Mouse (Mus musculus) ovary, postnatal 36 days (tissue): ENCODE data around the gene Gm43518.

ENCODE experiments used
- DNase-seq: peaks from one replicate; pipeline ENCODE4 v3.0.0; 2022; ENCODE audit warnings: low spot score, mixed read lengths

Gm43518 gene

DNA sequence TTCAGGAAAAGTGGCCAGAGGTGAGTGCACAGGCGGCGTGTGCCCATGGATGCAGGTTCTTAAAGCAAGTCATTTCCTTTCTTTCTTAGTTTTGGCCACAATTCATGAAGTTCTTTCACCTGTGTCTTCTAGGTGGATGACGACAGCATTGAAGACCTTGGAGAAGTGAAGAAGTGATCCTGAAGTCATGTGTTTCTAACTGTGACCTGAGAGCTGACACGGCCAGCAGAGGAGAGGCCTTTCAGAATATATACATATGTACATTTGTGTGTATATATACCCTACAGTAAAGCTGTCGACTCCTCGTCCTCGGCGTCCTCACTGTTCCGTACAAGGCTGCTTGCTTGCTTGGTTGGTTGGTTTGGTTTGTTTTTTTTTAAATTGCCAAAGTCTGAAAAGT, at the start of gene Gm43518:
Gene Gm43518 (plus strand): TSS at position 301 of the 400 bp plus-strand sequence.
- no peak for DNase-seq

DNA sequence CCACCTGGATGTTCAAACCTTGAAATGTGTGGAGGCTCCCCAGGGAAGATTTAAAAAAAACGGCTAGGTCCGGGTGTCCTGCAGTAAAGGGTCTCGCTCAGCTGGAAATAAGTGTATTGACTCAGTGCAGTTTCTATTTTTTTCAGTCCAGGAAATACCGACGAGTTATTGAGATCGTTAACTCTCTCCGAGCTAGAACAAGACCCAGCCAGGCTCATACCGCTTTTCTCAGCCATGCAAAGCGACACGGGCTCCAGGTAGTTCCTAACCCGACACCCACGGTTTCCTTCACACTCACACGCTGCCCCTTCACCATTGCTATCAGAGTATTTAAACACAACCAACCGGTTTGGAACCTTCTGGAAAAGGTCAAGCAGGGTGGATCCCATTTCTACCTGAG, 49.2 kb upstream of the Gm43518 start:
- no peak for DNase-seq

DNA sequence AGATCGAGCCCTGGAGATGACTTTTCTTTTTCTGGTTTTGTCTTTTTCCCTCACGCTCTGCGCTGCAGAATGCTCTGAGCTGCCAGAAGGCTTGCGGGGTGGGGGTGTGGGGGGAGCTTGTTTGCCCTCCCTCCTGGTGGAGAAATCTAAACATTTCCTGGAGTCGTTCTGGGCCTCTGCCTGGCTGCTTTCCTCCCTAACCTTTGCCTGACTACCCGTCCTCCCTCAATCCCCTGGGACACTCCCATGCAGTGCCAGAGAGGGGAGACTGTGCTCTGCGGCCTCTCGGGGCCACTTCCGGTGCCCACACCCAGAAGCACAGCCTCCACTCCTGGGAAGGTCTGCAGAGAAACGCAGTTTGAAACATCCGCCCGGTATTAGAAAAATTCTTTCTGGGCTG, 47.3 kb upstream of the Gm43518 start, which contains the start of gene Hcar1:
Gene Hcar1 (minus strand): TSS at position 93 of the 400 bp plus-strand sequence.
- DNase-seq, result peak; percentile 47

DNA sequence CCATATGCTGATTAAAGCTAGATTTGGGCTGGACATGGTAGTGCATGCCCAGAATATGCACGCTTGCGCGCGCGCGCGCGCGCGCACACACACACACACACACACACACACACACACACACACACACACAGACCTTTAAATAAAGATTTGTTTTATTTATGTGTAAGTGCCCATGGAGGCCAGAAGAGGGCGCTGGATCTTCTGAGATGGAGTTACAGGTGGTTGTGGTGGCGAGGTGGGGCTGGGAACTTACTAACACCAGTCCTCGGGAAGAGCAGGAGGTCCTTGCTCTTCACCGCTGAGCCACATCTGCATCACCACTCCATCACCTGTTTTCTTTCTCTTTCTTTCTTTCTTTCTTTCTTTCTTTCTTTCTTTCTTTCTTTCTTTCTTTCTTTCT, 46.4 kb upstream of the Gm43518 start:
- DNase-seq, result no peak

DNA sequence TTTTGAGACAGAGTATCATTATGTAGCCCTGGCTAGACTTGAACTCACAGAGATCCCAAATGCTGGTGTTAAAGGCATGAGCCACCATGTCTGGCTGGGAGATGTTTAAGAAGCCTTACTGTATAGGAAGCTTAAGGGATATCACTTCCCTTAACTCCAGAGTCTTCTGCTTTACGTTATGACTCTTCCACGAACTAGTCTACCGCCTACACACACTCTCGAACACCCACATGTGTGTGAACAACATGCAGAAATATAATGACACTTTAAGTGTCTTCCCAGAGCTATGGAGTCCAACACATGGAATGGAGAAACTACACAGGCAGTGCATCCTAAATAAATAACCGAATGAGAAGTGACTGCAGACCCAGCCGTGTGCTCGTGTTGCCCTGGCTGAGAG, 43.3 kb upstream of the Gm43518 start:
- no peak for DNase-seq

DNA sequence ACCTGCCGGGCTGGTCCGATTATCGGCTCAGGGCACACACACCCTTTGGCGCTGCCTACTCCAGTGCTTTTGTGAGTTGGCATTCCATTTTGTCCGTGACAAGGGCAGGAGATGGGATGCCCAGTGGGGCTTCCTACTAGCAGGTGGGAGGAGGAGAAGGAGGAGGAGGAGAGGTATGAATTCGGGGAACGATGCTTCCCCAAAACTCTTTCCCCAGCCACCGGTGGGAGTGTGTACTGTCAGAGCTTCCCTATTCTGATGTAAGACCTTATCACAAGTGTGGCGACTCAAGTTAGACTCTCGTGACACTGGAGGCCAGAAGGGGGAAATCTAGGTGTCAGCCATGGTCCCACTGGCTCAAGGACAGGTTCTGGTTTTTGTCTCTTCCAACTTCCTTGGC, 42.9 kb upstream of the Gm43518 start:
- no peak for DNase-seq

DNA sequence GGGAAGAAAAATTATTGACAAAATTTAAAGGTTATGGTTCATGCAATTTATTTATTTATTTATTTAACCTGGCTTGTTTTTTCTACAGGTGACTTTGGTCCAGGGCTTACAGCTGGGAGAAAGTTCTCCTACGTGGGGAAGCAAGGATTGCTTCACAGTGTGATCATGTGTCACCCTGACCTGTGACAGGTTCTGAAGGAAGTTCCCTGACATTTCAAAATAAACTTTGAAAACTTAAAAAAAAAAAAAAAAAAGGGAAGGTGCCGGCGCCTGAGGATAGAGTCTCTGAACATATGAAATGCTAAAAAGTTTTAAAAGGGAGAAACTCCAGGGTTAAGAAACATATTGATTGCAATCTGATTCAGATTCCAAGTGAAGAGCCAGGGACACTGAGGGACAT, 40.9 kb upstream of the Gm43518 start:
- no peak for DNase-seq

DNA sequence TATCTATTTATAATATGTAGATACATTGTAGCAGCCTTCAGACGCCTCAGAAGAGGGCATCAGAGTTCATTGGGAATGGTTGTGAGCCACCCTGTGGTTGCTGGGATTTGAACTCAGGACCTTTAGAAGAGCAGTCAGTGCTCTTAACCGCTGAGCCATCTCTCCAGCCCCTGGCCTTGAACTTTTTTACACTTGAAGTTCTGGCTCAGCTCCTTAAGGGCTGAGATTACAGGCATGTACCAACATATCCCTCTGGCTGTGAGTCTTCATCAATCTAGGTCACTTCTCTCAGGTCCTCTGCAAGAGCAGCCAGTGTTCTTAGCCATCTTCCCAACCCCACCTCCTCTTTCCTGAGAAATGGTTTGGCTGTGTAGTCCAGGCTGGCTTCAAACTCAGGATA, 36.9 kb upstream of the Gm43518 start:
- DNase-seq, result no peak

DNA sequence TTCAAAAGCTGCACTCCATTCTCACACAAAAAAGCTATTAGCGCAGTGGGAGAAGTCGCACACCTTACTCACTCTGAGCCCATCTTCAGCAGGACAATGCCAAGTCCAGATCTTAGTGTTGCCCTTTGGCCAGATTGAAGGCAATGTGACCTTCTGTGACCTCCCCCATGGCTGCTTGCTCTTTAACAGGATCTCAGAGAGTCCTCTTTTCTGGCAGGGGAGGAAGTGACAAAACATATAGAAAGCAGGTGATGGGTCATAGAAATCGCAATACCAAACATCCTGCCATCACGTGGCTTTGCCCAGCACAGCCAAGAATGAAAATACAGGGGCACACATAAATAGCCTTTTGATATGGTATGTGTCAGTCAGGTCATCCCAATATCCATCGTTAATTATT, 36.2 kb upstream of the Gm43518 start:
- DNase-seq, result no peak

DNA sequence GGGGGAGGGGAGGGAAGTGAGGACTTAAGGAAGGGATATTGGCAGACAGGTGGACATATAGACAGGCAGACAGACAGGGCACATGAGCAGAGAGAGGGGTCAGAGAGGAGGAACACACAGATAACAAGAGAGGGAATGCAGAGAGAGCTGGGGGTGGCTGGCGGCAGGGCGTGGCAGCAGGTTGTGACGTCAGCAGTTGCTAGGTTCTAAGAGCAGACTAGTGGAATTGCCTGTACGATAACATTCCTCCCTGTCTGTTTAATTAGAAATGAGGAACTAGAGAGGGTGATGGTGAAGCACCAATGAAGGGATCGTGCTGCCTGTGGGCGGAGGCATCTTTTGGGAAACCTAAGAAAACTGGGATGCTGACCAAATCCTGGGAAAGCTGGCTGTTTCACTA, 35.5 kb upstream of the Gm43518 start:
- DNase-seq, result no peak

DNA sequence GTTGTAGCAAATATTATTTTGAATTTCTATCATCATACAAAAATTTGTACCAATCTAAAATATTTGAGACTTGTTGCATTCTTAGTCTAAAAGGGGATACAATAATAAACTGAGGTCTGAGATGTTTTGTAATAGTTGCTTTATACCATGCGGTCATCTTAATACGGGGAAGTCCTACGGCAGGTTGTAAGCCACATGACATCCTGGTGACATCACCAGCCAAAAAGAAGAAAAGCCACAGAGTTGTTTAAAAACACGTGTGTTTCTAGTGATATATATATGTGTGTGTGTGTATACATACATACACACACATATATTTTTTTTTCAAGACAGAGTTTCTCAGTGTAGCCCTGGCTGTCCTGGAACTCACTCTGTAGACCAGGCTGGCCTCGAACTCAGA, 33.7 kb upstream of the Gm43518 start:
- DNase-seq, result no peak

DNA sequence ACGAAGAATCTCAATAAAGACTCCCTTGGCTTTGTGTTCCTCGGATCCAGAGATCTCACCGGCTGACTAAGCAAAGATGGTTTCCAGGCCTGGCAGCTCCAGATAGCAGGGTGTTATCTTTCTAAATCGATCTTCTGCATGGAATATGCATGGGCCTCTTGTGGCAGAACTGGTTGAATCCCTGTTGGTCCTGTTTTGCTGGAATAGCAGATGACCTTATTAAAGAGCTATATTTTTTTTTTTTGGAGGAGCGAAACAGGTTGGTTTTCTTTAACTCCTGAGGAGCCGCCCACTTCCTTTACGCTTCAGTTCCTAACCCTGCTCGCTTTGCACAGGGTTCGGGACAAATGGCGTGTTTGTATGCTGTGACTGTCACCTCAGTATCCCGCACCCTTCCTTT, 30.8 kb upstream of the Gm43518 start:
- no peak for DNase-seq

DNA sequence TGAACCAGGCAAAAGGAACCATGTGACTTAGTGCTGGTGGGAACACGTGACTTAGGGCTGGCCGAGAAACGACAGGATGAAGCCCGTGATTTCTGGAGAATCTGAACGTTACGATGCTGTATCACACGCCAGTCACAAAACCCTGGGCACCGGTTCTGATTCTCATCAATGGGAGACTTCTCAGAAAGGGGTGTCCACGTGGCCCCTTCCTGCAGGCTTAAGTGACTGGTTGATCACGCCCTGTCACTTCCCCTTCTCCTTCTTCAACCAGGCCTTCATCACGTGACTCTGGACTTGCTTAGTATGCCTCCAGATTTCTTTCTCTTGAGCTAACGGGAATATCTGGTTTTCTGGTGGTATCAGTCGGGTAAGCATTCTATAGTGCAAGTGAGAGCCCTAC, 29.9 kb upstream of the Gm43518 start:
- DNase-seq, result no peak

DNA sequence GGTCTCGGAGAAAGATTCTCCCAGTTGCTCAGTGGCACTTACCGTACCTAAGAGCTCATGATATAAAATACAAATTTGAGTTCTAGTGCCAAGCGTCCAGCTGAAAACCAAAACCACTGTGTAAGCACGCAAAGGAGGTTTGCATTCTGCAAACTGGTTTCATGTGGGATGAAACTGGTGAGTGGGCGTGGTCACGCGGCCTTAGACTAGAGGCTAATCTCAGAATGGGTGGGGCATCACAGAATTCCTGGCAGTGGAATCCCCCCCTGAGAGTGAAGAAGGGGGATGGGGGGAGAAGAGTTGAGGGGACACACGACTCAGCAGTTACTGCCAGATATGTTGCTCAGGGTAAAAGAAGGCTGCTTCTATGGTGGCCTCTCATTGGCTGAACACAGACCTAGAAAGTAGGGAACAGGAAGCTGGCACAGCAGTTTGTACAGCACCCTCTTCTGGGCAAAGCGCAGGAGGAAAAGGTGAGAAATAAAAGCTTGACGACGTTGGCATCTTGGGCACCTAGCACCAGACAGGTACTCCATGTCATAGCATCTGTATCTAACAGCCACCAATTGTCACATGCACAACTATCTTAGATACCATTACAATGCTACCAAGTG, 23.1 kb upstream of the Gm43518 start:
- DNase-seq, result no peak

DNA sequence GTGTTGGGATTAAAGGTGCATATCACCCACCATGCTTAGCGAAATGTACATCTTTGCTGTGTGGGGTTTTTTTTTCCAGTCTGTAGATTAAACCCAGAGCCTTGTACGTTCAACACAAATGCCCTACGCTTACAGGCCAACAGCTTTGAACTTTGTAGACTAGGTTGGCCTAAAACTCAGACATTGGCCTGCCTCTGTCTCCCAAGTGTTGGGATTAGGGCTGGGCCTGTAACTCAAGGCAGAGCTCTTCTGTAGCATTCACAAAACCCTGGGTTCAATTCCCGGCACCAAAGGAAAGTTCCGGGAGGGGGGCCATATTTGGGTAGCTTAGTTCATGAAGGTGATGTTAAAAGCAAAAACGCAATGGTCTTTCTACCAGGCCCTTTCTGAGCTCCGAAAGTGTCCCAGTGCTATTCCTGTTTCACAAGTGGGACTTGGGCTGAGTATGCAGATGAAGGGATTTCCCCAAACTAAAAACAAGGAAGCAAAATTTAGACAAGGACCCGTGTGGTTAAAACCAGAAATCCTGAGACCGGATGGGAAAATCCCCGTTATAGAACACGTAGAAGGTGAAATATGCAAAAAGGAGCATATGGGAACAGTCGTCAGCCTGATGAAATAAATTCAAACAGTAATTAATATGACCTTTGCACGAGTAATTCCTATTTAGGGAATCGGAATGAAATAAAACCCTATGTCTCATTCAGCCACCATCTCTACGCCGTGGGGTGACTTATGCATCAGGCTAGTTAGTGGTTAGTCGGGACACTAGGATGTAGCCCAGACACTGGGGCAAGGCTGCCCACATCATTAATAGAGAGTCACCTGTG, 20.9 kb upstream of the Gm43518 start:
- DNase-seq, result no peak

DNA sequence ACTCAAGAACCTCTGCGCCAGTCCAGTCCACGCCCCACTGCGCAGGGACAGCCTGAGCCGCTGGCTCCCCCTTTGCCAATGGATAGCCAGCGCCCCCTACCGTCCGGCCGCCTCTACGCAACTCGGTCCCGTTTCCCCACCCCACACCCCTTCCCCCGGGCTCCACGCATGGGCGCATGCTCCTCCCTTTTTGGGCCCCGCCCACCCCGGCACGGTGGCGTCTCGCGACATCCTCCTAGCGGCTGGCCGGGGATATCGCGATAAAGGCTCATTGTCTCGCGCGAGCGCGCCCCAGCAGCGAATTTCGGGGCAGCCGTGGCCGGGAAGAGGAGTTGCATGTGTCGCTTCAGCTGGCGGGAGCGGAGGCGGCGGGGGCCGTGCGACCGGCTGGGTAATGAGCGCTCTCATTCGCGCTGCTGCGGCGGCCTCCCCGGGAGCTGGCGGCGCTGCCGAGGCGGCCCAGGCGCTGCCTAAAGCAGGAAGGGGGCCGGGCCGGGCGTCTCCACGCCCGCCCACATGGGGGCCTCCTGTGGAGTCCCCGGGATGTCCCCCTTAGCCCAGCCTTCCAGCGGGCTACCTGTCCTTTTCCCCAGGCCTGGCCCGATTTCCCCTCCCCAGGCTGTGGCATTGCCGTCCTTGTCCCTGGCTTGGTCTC, 20.1 kb upstream of the Gm43518 start, which contains the start of gene Denr:
Gene Denr (plus strand): TSS at position 200 of the 655 bp plus-strand sequence.
- DNase-seq, result peak; percentile 100

DNA sequence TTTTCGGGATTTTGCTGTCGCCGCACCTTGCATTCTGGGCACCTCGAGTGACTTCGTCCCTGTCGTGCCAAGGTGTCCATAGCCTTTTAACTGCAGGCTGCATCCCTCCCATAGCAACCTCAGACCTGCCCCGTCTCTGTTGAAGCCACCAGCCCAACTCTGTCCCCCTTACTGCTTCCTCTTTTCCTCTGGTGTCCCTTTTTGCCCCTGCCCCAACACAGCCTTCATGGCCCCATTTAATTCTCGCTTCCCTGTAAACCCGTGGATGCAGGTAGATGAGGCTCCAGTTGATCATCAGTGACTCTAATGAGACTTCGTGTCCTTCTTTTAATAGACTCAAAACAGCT, 19.6 kb upstream of the Gm43518 start:
- DNase-seq, result no peak

DNA sequence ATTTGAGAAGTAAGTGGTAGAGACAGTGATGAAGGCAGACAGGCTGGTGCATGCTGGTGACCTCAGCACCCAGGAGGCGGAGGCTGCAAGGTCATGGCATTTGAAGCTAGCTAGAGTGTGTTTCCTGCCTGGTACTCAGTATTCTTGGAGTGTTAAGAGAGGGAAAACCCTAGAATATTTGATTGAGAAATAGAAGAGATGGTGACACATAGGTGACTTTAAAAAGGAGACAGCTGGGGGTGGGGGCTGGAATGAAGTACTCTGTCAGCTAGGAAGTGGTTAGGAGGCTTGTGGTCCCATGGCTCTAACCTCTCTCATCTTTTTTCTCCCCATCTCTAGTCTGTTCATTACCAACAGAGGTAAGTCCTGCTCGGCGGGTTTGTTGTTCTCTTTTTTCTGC, 12.4 kb upstream of the Gm43518 start:
- no peak for DNase-seq

DNA sequence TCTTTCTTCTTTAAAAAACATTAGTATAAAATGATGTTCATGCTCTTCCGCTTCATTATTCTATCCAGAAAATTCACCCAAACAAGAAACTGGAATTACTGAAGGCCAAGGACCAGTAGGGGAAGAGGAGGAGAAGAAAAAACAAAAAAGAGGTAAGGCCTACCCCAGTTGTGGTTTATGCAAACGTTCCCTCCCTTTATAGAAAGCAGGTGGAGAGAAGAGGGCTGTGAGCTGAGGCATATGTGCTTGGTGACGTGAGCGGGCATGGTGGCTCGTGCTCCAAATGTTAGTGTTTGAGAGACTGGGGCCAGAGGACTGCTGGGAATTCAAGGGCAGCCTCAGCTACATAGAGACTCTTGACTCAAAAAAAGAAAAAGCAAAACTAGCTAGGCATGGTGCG, 5.1 kb upstream of the Gm43518 start:
- DNase-seq, result no peak

DNA sequence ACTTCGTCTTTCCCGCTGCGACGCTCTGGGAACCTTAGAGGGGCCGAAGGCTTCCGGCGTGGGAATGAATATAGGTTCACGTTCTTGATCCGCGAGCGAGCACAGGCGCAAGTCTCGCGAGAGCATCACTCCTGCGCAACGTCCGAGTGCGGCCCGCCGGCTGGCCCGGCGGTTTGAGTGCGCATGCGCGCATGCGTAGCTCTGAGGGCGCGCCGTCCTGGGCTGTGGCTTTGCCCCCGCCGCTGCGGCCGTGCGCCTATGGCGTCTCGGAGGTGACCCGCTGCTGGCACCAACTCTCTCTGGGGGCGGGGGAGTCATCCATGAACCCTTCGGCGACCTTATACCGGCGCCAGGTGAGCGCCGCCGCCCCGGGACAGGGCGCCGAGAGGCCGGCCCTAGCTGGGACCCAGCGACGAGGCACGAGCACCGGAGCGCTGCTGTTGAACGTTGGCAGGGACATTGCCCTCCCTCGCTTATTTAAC, 3.3 kb downstream of the Gm43518 start, which contains the start of gene Ccdc62:
Gene Ccdc62 (plus strand): TSS at position 172 of the 482 bp plus-strand sequence.
- peak; percentile 94 for DNase-seq

DNA sequence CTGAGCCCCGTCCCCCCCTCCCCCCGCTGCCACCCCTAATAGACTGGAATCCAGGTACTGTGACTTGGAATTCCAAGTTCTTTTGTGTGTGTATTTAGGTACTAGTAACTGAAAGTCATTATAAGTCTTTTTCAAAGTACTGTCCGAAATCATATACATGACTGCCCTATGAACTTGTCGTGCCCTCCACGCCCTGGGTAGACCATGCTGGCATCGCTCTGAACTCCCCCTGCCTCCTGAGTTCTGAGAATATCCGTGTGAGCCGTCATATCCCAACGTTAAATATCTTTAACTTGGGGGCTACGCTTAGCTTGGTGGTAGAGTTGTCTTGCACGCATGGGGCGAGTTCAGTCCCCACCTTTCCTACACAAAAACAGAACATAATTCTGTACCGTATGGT, 3.9 kb downstream of the Gm43518 start:
- DNase-seq, result no peak

DNA sequence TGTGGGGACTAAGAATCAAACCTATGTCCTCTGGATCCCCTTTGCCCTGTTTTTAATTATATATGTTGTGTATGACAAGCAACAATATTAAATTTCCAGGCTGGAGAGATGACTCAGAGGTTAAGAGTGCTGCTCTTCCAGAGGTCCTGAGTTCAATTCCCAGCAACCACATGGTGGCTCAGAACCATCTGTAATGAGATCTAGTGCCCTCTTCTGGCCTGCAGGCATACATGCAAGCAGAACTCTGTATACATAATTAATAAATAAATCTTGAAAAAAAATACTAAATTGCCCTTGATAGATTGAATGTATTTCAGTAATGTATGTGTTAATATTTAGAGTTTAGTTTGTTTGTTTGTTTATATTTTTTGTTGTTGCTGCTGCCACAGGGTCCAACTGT, 5.7 kb downstream of the Gm43518 start:
- no peak for DNase-seq

DNA sequence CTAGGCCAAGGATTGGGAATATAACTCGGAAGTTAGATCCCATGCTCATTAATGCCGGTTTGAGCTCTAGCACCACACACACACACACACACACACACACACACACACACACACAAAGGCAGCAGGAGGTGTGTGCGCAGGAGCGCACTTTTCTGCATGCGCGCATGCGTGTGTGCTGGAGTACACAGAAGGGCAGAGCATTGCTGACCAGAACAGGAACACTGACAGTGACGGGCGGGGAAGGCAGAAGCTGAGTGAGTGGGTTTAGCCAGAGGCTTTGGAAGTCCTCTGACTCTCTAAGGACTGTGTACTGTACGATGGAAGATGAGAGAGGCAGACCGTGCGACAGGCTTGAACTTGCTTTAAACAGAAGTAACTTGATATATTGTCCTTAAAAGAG, 6.3 kb downstream of the Gm43518 start:
- DNase-seq, result no peak
